Mouse (Mus musculus): ENCODE data around the gene Lsm7.

DNA sequence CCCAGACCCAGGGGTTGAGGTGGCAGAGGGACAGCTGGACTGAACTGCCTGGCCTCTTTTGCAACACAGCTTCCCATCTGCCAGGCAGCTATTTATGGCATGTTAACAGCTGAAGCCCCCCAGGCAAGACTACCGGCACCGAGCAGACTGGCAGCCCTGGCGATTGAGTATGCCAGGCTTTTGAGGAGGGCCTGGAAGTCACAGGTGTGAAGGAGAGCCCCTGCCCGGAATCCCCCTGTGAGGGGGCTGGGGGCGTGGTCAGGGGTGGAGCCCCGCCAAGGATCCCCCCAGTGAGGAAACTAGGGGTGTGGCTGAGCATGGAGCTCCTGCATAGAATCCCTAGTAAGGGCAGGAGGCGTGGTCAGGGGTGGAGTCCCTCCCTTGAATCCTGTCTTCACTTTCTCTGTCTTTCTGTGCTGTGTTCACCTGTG lies 18.0 kb downstream of the Lsm7 start:
- TF ChIP-seq E2F4 (IDR thresholded peaks at IDR 0.05; ENCODE audit: insufficient replicate concordance, low read depth, low read length) (no peak), MAX (IDR thresholded peaks at IDR 0.05; ENCODE audit: low read length) (no peak), CHD2 (IDR thresholded peaks at IDR 0.05; ENCODE audit: low read length) (no peak), CTCF (conservative IDR thresholded peaks at IDR 0.05 in 1 of 2, IDR thresholded peaks at IDR 0.05 in 1 of 2; ENCODE audit: low read depth in 2 of 2, low read length in 2 of 2) (no peak)

All from CH12.LX (cell line).